Comparison of ENCODE assay signal across 19 mouse cellular contexts in the genomic region with DNA sequence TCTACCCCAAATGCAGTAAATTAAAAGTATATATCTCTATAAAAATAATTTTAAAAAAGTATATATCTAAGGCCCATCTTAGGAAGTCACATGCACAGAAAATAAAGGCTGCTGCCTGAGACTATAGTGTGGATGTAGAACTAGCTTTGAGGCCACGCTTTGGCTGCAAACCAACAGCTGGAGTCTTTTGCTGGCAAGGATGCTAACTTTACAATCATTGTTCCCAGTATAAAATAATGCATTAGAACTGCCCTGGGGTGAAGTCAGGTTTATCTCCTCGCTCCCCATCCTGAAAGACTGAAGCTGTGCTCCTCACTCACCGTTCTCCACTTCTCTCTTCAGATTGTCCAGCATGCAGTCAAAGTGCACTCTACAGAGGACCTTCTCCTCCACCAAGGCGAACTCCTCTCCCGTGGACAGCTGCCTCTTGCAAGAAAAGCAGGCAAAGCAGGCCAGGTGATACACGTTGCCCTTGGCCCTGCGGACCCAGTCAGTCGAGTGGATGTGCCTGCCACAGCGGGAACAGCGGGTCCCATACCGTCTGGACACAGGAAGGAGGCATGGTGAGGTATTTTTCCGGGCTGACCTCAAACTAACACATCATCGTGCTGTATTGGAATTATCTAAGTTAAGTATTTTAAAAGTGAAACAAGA. TPM values are rescaled to one million over a fixed set of nuclear protein-coding genes. Genes with fewer than 3 reads are reported as not detected.
"Had no signal": no experiment of that assay in that cellular context is flagged by ENCODE, and none has a peak within 500 bp of the region (broad histone marks: within the 10 kb centered on the region; RNA-seq: fewer than 3 reads in every experiment).

No protein-coding gene starts in this region.

- DNase-seq: kidney, adult 9 months; kidney, postnatal 10 days; kidney, postnatal 4 days; left cerebral cortex, postnatal 4 days; lung, postnatal 14 days; right cerebral cortex, postnatal 14 days; thymus, adult 2 months; thymus, postnatal 36 days had no signal

- H3K36me3 ChIP-seq: limb, embryonic 13.5 days; liver, embryonic 15.5 days; lung, embryonic 15.5 days; midbrain, embryonic 13.5 days; stomach, embryonic 15.5 days had no signal

- H3K9me3 ChIP-seq: limb, embryonic 13.5 days; liver, embryonic 15.5 days; lung, embryonic 15.5 days; midbrain, embryonic 13.5 days; stomach, embryonic 15.5 days had no signal

- H3K4me2 ChIP-seq: limb, embryonic 13.5 days; liver, embryonic 11.5 days; liver, embryonic 15.5 days; lung, embryonic 15.5 days; midbrain, embryonic 13.5 days; stomach, embryonic 15.5 days had no signal

- H3K27ac ChIP-seq: layer of hippocampus, adult 2 months; limb, embryonic 13.5 days; liver, embryonic 15.5 days; lung, embryonic 15.5 days; macrophage; midbrain, embryonic 13.5 days; stomach, embryonic 15.5 days had no signal

- ATAC-seq: midbrain, embryonic 13.5 days had no signal

- H3K4me3 ChIP-seq: layer of hippocampus, adult 2 months; limb, embryonic 13.5 days; liver, embryonic 15.5 days; lung, embryonic 15.5 days; midbrain, embryonic 13.5 days; stomach, embryonic 15.5 days had no signal

- H3K9ac ChIP-seq: limb, embryonic 13.5 days; liver, embryonic 15.5 days; lung, embryonic 15.5 days; midbrain, embryonic 13.5 days; stomach, embryonic 15.5 days had no signal

- H3K4me1 ChIP-seq: limb, embryonic 13.5 days; liver, embryonic 15.5 days; lung, embryonic 15.5 days; midbrain, embryonic 13.5 days; stomach, embryonic 15.5 days had no signal

RNA-seq across cellular contexts. Expression of gene Lhx8, which starts 8.4 kb away (rescaled TPM):
- total RNA-seq: layer of hippocampus, adult 2 months; layer of hippocampus, postnatal 14 days had no signal
- polyA plus RNA-seq: liver, embryonic 15.5 days; macrophage; neural tube, embryonic 14.5 days; spleen, adult 2 months had no signal
